In genomic region chr8:114956377-114957168, GRCm38 (mm10) we compare ENCODE assay signal across 21 mouse cellular contexts.
DNase-seq lines count a peak whose midpoint lies in the region; ATAC-seq and TF ChIP-seq lines count a peak whose summit lies in the region.
"Had no signal": no experiment of that assay in that cellular context is flagged by ENCODE, and none has a peak within 500 bp of the region (broad histone marks: within the 10 kb centered on the region; RNA-seq: fewer than 3 reads in every experiment).

No protein-coding gene starts in this region.

- no peaks in the 10 kb centered on the region for H3K9me3 ChIP-seq in kidney, embryonic 14.5 days (ENCODE audit: control insufficient read depth, low read length)
- H3K9me3 ChIP-seq in lung, embryonic 14.5 days (ENCODE audit: low read depth, low read length), result no peaks in the 10 kb centered on the region
- no peaks in the 10 kb centered on the region for H3K9me3 ChIP-seq in intestine, embryonic 15.5 days
- no peaks in the 10 kb centered on the region for H3K9me3 ChIP-seq in stomach, embryonic 14.5 days (ENCODE audit: control insufficient read depth, low read depth, low read length)
- H3K9me3 ChIP-seq in forebrain, embryonic 12.5 days, result no peaks in the 10 kb centered on the region
- H3K9me3 ChIP-seq: forebrain, embryonic 13.5 days; neural tube, embryonic 13.5 days had no signal

- H3K4me1 ChIP-seq in kidney, embryonic 14.5 days (ENCODE audit: control insufficient read depth, insufficient read depth, low read length), result peaks cover 22% of the 10 kb centered on the region
- peaks cover 6% of the 10 kb centered on the region for H3K4me1 ChIP-seq in lung, embryonic 14.5 days (ENCODE audit: insufficient read depth)
- H3K4me1 ChIP-seq in intestine, embryonic 15.5 days (replicated peaks), result peaks cover 13% of the 10 kb centered on the region
- H3K4me1 ChIP-seq in stomach, embryonic 14.5 days (ENCODE audit: control insufficient read depth, insufficient read depth, low read length), result peaks cover 14% of the 10 kb centered on the region
- H3K4me1 ChIP-seq in forebrain, embryonic 12.5 days, result no peaks in the 10 kb centered on the region
- H3K4me1 ChIP-seq: forebrain, embryonic 13.5 days had no signal

- no peaks in the 10 kb centered on the region for H3K27me3 ChIP-seq in kidney, embryonic 14.5 days (ENCODE audit: control insufficient read depth, insufficient read depth, low read length)
- H3K27me3 ChIP-seq in lung, embryonic 14.5 days (ENCODE audit: insufficient read depth, low read length), result no peaks in the 10 kb centered on the region
- no peaks in the 10 kb centered on the region for H3K27me3 ChIP-seq in intestine, embryonic 15.5 days (replicated peaks)
- no peaks in the 10 kb centered on the region for H3K27me3 ChIP-seq in stomach, embryonic 14.5 days (ENCODE audit: control insufficient read depth, insufficient read depth, low read length)
- H3K27me3 ChIP-seq in forebrain, embryonic 12.5 days, result no peaks in the 10 kb centered on the region
- H3K27me3 ChIP-seq: forebrain, embryonic 13.5 days; megakaryocyte, embryonic 14.5 days; neural tube, embryonic 13.5 days had no signal

- peak overlapping the region; percentile 73 for H3K27ac ChIP-seq in kidney, embryonic 14.5 days (ENCODE audit: low read depth, low read length)
- peak overlapping the region; percentile 76 for H3K27ac ChIP-seq in lung, embryonic 14.5 days (ENCODE audit: low read depth)
- H3K27ac ChIP-seq in intestine, embryonic 15.5 days, result peak overlapping the region; percentile 69
- peak overlapping the region; percentile 86 for H3K27ac ChIP-seq in stomach, embryonic 14.5 days (ENCODE audit: low read length)
- no peak overlapping the region for H3K27ac ChIP-seq in left cerebral cortex, adult 2 months
- H3K27ac ChIP-seq in forebrain, embryonic 12.5 days, result no peak overlapping the region
- H3K27ac ChIP-seq: forebrain, embryonic 13.5 days; neural tube, embryonic 13.5 days had no signal

- DNase-seq in kidney, adult 9 months, result no peak
- DNase-seq in lung, embryonic 14.5 days, result peak; percentile 86
- DNase-seq in lung, adult 18-20 months, result no peak
- DNase-seq in left cerebral cortex, adult 2 months (ENCODE audit: extremely low spot score in 1 of 2, low spot score in 2 of 2), result no peak
- DNase-seq: adrenal gland, postnatal 36 days; cerebellum, adult 11-12 months; cerebellum, postnatal 14 days; embryo, embryonic 11 days; gastrocnemius, postnatal 36 days; lung, postnatal 10 days; midbrain, embryonic 14.5 days; thymus, postnatal 14 days had no signal

- no peak overlapping the region for H3K4me3 ChIP-seq in kidney, embryonic 14.5 days (ENCODE audit: low read length)
- no peak overlapping the region for H3K4me3 ChIP-seq in lung, embryonic 14.5 days (ENCODE audit: low read depth, low read length)
- H3K4me3 ChIP-seq in intestine, embryonic 15.5 days (replicated peaks), result no peak overlapping the region
- H3K4me3 ChIP-seq in stomach, embryonic 14.5 days (ENCODE audit: low read depth, low read length), result no peak overlapping the region
- no peak overlapping the region for H3K4me3 ChIP-seq in left cerebral cortex, adult 2 months
- H3K4me3 ChIP-seq in forebrain, embryonic 12.5 days (replicated peaks), result no peak overlapping the region
- H3K4me3 ChIP-seq: forebrain, embryonic 13.5 days; megakaryocyte, embryonic 14.5 days; neural tube, embryonic 13.5 days had no signal

- no peak for TF ChIP-seq CTCF in lung, embryonic 14.5 days (IDR thresholded peaks at IDR 0.05; ENCODE audit: low read depth)
- TF ChIP-seq CTCF in left cerebral cortex, adult 2 months (IDR thresholded peaks at IDR 0.05), result no peak

- H3K36me3 ChIP-seq in kidney, embryonic 14.5 days (ENCODE audit: control insufficient read depth, insufficient read depth, low read length), result no peaks in the 10 kb centered on the region
- no peaks in the 10 kb centered on the region for H3K36me3 ChIP-seq in lung, embryonic 14.5 days (ENCODE audit: insufficient read depth)
- no peaks in the 10 kb centered on the region for H3K36me3 ChIP-seq in intestine, embryonic 15.5 days
- H3K36me3 ChIP-seq in stomach, embryonic 14.5 days (ENCODE audit: control insufficient read depth, insufficient read depth, low read length), result no peaks in the 10 kb centered on the region
- H3K36me3 ChIP-seq in forebrain, embryonic 12.5 days (replicated peaks), result no peaks in the 10 kb centered on the region
- H3K36me3 ChIP-seq: neural tube, embryonic 13.5 days had no signal

- 39% methylated on average over 8 of the region's 8 CpGs for WGBS in kidney, embryonic 14.5 days
- 38% methylated on average over 8 of the region's 8 CpGs for WGBS in lung, embryonic 14.5 days
- 48% methylated on average over 7 of the region's 8 CpGs for WGBS in intestine, embryonic 15.5 days
- WGBS in stomach, embryonic 14.5 days, result 38% methylated on average over 8 of the region's 8 CpGs
- 85% methylated on average over 8 of the region's 8 CpGs for WGBS in forebrain, embryonic 12.5 days

- H3K9ac ChIP-seq in kidney, embryonic 14.5 days (ENCODE audit: low read depth, low read length), result no peak overlapping the region
- no peak overlapping the region for H3K9ac ChIP-seq in lung, embryonic 14.5 days
- no peak overlapping the region for H3K9ac ChIP-seq in intestine, embryonic 15.5 days
- no peak overlapping the region for H3K9ac ChIP-seq in stomach, embryonic 14.5 days (replicated peaks; ENCODE audit: low read depth, low read length)
- H3K9ac ChIP-seq in forebrain, embryonic 12.5 days, result no peak overlapping the region
- H3K9ac ChIP-seq: forebrain, embryonic 13.5 days; neural tube, embryonic 13.5 days had no signal

- intact Hi-C loops in left cerebral cortex, adult 2 months (cut with DNase I), result no loop called here

- peak; percentile 47 for ATAC-seq in kidney, embryonic 14.5 days (ENCODE audit: low FRiP score, low TSS enrichment)
- ATAC-seq in lung, embryonic 14.5 days (ENCODE audit: insufficient read depth), result peak; percentile 75
- peak; percentile 55 for ATAC-seq in intestine, embryonic 15.5 days
- peak; percentile 73; the same call in 1 of the 2 replicates for ATAC-seq in stomach, embryonic 14.5 days (ENCODE audit: insufficient number of reproducible peaks, insufficient read depth, low FRiP score, low read depth)
- no peak for ATAC-seq in forebrain, embryonic 12.5 days (ENCODE audit: low FRiP score)
- ATAC-seq: forebrain, embryonic 13.5 days; hindbrain, embryonic 16.5 days had no signal

- H3K4me2 ChIP-seq in kidney, embryonic 14.5 days (replicated peaks; ENCODE audit: low read depth, low read length), result no peak overlapping the region
- H3K4me2 ChIP-seq in lung, embryonic 14.5 days, result no peak overlapping the region
- H3K4me2 ChIP-seq in intestine, embryonic 15.5 days (replicated peaks), result no peak overlapping the region
- H3K4me2 ChIP-seq in stomach, embryonic 14.5 days (replicated peaks; ENCODE audit: low read depth, low read length), result no peak overlapping the region
- H3K4me2 ChIP-seq in forebrain, embryonic 12.5 days, result no peak overlapping the region
- H3K4me2 ChIP-seq: forebrain, embryonic 13.5 days; liver, embryonic 11.5 days; neural tube, embryonic 13.5 days had no signal

Comparison
In these comparisons a context has a peak if more than half of its experiments do, and no peak if none do; other contexts are left out.
1. H3K27ac ChIP-seq: peak in kidney, embryonic 14.5 days (single experiment), lung, embryonic 14.5 days (single experiment), intestine, embryonic 15.5 days (single experiment) and stomach, embryonic 14.5 days (single experiment); none in left cerebral cortex, adult 2 months (single experiment) and forebrain, embryonic 12.5 days (single experiment).